Mouse (Mus musculus) T-helper 2 cell (primary cell): ENCODE results near the gene Htra2.

Source experiments
- in situ Hi-C: fragments of 300-600 bp; cut with MboI, MseI; formaldehyde crosslinking; loops from one replicate; pipeline ENCODE4 v1.15.1; 2025; ENCODE audit warnings: high pct_unique_total_duplicates

The Htra2 gene

DNA sequence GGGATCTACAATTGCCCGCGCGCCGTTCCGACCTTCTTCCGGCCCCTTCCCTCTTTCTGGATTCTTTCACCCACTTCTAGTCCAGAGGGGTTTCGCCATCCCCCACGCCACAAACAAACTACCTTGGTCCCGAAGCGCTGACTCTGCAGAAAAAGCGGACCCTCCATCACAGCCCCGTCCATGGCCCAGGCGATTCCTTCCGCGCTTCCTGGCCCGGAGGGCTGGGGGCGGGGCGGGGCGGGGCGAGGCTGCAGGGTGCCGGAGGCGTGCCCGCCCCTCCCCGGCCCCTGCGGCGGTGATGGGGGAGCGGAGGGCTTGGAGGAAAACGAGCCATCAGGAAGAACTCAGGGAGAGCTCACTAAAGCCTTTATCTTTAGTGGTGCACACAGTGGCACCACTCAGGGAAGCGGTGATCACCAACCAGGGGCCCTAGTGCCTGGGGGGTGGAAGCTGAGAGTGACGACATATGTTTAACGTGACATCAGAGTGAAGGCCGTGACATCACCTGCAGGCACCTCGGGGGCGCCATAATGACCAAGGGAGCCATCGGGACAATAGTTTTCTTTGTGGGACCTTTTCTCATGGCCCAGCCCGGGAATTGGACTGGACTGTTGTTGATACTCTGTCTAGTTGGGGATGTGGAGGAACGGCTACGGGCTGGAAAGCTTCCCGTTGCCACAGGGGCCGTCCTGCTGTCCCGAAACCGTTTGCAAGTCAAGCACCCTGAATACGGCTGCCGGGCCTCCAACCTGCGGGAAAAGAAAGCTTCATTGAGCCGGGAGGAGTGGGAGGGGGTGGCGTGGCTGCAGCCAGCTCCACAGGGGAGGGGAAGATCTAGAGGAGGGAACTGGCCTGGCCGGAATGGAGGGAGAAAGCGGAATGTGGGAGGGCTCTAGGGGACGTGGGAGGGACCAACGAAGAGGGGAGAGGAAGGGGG is 21.6 kb downstream of the Htra2 start, which contains the start of the genes Dok1 and Loxl3:
Gene Dok1 (minus strand): TSS at position 223 of the 937 bp plus-strand sequence.
Gene Loxl3 (plus strand): TSS at position 925 of the 937 bp plus-strand sequence.
- in situ Hi-C loops: no loop called here

DNA sequence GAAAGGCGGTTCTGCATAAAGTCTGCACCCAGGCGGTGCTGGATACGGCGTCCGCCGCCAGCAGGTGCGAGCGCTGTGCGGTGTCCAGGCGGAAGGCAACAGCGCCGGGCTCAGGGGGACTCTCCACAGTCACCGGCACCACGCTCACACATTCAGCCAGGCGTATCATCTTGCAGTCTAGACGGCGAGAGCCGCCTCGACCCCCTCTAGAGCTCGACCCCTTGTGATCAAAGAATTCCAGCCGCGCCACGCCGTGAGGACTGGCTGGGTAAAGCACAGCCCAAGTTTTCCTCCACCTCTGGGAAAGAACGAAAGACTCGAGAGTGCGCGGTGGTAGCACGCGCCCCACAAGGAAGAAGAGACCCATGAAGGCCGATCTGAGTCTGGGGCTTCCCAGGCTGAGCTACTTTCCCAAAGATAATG is 22.3 kb downstream of the Htra2 start:
- in situ Hi-C loops: no loop called here

DNA sequence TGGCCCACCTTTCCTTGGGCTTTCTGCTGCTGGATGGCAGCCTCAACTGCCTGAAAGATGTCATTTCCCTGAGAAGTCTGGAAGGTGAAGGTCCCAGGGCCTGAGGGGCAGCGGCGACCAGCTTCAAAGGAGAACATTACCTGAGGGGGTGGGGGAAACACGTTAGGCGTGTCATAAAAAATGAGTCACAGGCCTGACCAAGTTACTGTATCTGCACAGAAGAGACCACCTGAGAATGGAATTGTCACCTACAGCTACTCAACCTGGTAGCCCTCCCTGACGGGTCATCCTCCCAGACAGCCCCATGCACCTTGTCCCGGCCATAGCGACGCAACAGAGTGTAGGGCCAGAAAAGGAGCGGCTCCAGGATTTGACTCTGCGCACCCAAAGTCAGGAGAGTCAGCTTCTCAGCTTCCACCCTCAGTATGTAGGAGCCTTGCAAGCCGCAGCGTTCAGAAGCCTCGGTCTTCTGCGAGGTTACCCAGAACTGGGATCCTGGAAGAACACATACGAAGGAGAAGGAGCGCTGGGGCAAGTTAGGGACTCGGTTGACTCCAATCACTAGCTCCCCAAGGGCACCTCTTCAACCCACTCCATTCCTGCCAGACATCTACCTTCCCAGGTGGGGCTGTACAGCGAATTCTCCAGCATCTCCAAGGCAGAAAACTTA is 23.0 kb downstream of the Htra2 start:
- in situ Hi-C loops: no loop called here

DNA sequence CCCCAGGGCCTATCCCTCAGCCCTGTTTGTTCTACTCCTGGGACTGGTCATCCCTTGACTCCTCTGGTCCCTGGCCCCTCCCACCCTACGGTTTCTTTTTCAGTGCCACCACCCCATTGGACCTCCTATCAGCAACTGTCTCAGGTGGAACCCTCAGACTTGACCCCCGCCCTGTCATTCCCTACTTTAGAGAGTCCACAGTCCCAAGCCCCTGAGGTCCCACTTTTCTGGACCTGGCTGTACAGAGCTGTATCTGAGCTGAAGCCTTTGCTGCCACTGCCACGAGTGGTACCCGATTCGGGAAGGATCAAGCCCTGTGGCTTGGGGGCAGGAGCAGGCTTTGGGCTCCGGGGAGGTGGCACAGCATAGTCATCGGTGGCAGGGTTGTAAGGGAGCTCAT is 24.0 kb downstream of the Htra2 start:
- in situ Hi-C loops: no loop called here

DNA sequence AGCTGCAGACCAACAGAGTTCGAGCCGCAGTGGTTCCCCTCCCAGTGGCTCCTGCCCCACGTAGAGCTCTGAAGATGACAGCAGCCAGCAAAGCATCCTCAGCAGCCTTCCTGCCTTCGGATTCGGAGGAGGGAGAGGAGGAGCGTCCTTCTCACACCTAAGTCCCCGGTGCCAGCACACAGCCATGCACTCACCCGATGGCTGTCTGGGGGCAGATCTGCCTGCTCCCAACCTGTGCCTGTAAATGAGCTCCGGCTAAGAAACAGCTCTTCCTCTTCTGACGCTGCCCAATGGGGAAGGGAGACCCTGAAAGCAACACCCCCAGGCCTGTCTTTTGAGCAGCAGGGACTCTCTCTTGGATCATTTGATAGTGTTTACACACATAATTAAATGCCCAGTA is 25.3 kb downstream of the Htra2 start:
- in situ Hi-C loops: no loop called here

DNA sequence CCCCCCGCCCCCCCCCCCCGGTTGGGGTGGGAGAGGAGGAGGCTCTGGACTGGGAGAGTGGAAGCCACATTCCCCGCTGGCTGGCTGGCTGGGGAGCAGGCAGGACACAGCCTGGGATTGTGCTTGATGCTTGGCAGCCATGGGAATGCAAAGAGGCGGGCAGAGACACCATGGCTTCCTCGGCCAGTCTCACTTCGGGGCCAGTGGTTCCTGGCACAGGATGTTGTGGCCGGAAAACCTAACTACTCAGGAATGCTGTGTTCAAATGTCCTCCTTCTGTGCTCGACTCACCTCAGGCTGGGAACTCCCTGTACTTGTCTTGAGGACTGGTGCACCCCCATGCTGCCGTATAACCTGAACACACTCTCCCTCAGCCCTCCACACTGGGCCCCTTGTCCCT is 27.4 kb downstream of the Htra2 start:
- in situ Hi-C loops: no loop called here

DNA sequence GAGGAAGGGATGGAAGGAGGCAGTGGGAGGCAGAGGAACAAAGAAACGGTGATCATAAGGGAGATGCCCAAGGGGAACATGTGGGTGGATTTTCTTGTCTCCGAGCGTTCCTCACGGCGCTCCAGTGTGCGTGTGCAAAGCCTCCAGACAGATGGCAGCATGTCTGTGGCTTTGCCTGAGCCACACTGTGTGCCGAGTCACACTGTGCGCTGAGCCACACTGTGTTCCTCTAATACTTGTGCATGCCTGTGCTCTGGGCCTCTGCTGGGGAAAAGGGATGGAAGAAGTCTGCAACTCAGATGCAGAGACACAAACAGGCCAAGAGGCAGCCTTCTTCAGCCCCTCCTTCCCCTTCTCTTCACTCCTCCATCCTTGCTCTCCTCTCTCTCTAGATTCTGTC is 27.8 kb downstream of the Htra2 start:
- in situ Hi-C loops: no loop called here

DNA sequence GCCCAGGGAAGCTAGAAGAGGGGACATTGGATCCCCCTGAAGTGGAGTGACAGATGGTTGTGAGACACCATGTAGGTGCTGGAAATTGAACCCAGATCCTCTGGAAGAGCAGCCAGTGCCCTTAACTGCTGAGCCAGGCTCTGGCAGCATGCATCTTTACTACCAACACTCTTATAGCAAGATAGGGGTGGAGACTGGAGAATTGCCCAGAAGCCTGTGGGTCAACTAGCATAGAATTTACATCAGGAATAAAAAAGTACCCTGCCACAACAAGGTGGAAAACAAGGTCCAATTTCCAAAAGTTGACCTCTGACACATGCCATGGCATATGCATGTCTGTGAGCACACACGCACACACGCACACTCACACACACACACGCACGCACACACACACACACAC is 29.9 kb downstream of the Htra2 start:
- in situ Hi-C loops: no loop called here

DNA sequence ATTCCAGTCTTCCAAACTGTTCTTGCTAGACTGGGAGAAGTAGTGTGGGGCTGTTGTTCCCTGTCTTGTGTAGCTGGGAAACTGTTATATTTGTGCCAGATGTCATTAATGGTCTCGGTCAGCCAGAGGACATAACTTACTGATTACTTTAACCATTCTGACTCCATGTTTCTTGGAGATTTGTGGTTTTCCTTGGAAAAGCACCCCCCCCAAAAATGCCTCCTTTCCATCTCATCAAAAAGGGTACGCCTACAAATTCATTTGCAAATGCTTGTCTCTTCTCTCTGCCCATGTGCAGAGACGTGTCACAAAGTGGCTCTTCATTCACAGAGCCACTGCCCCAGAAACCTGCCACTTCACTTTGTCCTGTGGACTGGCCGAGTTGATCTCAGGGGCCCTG is 30.7 kb downstream of the Htra2 start:
- in situ Hi-C loops: loop anchor here (25.0 kb wide), 1 partner anchor 963 kb away; no protein-coding TSS in a partner anchor

DNA sequence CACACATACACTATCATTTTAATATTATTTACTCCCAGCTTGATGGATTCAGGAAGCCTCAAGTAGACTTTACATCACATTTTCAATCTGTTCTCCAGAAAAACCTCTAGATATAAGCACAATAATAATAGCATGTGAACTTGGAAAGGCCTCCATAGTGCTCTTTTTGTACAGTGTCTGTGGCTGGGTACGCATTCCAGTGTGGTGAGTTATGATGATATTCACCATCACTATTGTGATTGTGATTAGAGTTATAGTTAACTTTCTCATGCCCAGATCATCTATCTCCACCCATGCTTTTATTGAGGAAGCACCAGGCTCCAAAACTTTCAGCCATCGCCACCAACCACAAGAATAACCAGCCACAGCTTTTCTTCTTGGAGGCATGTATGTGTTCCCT is 31.3 kb downstream of the Htra2 start:
- in situ Hi-C loops: loop anchor here (25.0 kb wide), 1 partner anchor 964 kb away; no protein-coding TSS in a partner anchor

DNA sequence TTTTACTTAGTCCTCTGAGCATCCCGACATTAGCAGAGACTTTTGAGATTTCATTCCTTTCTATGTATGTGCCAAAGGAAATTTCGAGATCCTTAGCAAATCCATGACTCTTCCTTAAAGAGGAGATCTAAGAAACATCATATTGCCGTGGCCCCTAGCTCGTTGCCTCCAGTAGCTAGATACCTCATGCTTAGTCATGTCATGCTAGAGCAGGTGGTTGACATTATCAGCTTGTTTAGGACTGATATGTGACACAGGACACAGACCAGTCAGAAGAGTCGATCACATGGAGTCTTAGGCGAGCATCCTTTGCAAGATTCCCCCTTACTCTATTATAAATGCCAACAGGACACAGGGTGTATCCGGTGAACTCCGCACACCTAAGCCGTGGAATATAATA is 32.1 kb downstream of the Htra2 start:
- in situ Hi-C loops: loop anchor here (25.0 kb wide), 1 partner anchor 964 kb away; no protein-coding TSS in a partner anchor

DNA sequence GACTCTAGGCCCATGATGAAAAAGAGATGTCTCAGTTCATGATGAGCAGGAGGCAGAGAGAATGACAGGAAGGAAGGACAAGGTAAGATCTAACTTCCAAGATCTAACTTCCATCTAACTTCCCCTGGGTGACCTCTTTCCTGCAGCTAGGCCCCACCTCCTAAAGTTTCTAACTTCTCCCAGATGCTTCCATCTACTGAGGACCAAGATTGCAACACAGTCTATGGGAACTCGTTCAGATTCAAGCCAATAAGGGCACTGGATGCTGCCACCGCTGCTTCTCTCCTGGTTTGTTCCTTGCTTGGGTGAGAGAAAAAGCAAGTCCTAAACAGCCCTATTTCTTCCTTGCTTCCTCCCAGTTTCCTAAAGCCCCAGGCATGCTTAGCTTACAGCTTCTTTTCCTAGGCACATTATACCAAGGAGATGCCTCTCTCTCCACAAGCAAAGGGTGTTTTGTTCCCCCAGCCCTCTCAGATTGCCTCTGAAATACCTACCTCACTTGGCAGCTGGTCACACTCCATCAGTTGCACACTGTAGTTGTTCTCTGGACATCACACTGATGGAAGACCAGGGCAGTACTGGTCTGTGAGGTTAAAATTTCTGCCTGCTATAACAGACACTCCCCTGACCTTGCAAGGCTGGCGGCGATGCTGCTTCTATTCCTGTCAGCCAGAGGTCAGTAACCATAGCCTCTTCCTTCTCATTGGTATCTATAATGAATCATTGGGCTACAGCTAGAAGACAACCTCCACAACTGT is 34.1 kb downstream of the Htra2 start:
- in situ Hi-C loops: loop anchor here (25.0 kb wide), 1 partner anchor 966 kb away; no protein-coding TSS in a partner anchor

DNA sequence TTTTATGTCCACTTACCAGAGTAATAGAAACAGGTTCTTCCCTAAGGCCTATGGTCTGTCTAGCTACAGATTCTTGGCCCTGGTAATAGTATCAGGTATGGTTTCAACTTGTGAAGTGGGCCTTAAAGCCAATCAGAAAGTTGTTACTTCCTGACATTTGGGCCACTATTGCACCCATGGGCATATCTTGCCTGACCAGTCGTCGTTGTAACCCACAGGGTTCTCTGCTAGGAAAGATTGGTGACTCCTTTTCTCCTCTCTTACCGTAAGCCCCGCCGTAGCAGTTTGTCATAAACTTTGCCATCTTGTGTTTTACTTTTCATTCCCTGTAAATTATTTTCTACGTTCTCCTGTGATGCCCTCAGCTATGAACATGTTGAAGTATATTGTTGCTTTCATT is 35.0 kb downstream of the Htra2 start:
- in situ Hi-C loops: loop anchor here (25.0 kb wide), 1 partner anchor 967 kb away; no protein-coding TSS in a partner anchor

DNA sequence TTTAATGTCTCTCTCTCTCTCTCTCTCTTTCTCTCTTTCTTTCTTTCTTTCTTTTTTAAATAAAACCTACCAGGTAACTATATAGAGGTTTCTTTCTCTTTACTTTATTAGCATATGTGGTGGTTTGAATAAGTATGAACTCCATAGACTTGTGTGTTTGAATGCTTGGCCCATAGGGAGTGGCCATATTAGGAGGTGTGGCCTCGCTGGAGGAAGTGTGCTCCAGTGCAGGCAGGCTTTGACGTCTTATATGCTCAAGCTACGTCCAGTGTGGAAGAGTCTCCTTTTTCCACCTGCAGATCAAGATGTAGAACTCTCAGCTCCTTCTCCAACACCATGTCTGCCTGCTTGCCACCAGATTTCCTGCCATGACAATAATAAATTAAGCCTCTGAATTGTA is 36.0 kb downstream of the Htra2 start:
- in situ Hi-C loops: loop anchor here (25.0 kb wide), 1 partner anchor 968 kb away; no protein-coding TSS in a partner anchor

DNA sequence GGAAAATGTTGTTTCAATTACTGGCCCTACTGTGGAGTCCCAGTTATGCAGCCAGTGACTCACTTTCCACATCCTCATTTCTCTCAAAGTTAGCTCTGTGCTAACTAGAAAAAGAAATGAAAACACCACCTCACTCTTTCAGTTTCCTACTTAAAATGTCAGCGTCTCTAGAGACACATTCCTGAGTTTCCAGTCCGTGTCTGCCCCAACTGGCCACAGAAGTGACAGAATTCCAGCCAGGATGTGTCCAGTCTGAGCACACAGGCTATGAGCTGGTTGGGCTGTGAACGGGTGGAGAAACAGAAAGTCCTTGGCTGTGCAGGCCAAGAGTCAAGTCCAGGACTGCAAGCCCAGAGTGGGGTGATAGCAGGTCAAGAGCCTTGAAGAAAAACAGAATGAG is 37.9 kb downstream of the Htra2 start:
- in situ Hi-C loops: loop anchor here (25.0 kb wide), 1 partner anchor 970 kb away; no protein-coding TSS in a partner anchor

DNA sequence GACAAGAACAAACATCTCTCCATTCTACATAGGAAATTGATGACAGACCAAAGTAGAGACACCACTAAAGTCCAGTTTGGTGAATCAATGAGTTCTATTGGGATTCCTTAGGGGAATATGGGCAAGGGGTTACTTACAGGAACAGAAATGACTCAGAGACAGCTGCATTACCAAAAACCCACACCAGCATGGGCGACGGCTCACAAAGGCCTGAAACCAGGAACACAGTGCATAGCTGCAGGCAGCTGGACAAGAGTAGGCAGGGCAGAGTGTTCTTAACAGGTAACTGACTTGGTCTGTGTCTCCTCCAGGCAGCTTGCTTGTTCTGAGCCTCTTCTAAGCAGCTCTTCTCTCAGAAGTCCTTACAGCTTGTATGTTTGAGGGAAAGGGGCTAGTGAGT is 39.3 kb downstream of the Htra2 start:
- in situ Hi-C loops: loop anchor here (25.0 kb wide), 1 partner anchor 972 kb away; no protein-coding TSS in a partner anchor

DNA sequence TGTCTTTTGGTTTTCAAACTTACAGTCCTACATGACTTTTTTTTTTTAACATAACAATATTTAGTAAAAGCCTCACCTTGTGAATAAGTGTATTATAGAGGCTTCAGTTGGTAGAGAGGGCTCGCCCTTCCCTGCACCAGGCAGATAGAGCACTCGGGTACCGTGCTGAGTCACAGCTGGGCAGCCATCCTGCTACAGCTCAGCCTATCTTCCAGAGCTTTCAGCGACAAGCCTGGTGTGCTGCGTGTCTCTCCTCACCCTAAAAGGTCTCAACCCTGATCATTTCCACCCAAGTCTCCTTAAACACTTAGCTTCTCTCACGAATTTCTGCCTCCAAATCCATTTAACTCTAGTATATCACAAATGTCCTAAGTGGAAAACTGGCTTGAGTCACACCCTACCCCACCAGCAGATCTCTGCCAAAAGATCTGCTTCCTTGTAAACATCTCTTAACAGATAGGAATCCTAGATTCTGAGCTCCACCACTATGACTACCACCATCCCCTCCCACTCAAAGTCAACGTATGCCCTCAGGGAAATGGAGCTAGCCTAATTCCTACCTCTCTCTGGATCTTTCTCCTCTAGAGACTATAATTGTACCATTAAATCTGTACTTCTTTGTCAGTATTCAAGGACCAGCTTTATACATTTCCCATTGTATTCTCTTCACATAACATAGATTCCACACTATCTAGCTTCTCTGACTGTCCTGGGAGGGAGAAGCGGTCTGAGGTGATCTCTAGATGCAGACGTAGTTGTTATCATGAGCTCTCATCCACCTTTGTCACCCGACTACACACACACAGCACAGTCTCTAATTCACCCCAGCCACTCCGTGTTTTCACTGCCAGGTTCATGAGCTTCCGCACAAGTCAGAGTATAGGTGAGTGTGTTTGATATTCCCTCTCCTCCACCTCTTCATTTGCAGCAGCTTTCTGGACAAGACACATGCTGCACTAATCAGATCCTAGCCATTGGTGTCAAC is 40.3 kb downstream of the Htra2 start:
- in situ Hi-C loops: loop anchor here (25.0 kb wide), 1 partner anchor 973 kb away; no protein-coding TSS in a partner anchor

DNA sequence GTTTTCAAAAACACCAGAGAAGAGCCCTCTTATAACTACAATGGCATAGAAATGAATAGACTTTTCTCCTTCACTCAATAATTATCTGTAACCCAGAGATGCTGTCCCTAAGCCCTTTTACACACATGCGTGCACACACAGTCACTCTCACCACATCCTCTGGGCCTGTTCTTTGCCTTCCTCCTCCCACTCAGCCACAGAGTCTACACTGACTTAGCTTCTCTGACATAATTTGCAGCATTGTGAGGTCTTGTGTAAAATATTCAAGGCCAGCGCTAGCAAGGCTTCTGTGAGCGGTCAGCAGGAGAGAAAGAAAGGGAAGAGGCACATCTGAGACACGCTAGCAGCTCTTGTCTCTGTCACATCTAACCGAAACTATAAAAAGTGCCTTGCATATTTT is 41.6 kb downstream of the Htra2 start:
- in situ Hi-C loops: loop anchor here (25.0 kb wide), 1 partner anchor 974 kb away; no protein-coding TSS in a partner anchor

DNA sequence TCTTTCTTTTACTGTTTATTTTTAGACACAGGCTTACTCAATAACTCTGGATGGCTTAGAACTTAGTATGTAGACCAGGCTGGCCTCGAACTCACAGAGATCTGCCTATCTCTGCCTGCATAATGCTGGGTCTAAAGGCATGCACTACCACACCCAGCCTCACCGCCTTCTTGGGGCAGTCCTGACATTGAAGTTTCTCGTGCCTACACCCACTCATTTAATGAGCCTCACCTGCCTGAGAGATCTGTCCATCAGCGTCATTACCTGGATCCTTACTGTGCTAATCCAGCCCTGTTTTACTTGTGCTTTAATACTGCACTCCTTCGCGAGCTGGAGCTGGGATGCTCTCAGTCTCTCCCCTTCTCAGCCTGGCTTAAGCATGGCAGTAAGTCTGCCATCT is 43.3 kb downstream of the Htra2 start:
- in situ Hi-C loops: loop anchor here (25.0 kb wide), 1 partner anchor 976 kb away; no protein-coding TSS in a partner anchor

DNA sequence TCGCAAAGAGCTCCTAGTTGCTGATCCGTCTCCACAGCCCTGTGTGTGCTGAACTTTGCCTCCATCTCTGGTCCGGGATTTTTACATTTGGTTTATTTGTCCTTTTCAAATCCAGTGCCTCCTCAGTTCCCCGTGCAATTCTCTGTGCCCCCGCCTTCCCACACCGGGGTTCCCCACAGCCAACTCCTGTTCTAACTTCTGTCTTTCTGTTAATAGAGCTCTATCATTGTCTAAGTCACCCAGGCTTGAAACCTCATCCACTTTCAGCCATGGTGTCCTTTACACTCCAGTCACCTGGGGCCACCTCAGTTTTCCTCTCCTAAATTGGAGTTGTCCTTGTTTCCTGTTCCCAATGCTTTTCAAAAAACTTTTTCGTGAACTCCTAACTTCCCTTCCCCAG is 43.8 kb downstream of the Htra2 start:
- in situ Hi-C loops: loop anchor here (25.0 kb wide), 1 partner anchor 976 kb away; no protein-coding TSS in a partner anchor
